Mouse (Mus musculus) layer of hippocampus, postnatal 14 days (tissue): ENCODE results near the gene Lactb. TPM values are rescaled to one million over a fixed set of nuclear protein-coding genes. Genes with fewer than 3 reads are reported as not detected.
A peak's percentile ranks its signal among the peaks of the same experiment; 100 is the strongest.

Experiments used
- DNase-seq, 2 experiments: peaks; one replicate each; pipeline ENCODE4 v3.0.0; 2021 to 2022; ENCODE audit warnings: low spot score in 2 of 2, mixed read lengths in 1 of 2
- total RNA-seq, 2 experiments: library from RNA; stranded (reverse); gene quantifications; 2 replicates each; pipeline ENCODE4 v1.2.3; 2021

The Lactb gene
- total RNA-seq, 2 experiments from 2014 or later: 15.2 to 18.0 TPM

DNA sequence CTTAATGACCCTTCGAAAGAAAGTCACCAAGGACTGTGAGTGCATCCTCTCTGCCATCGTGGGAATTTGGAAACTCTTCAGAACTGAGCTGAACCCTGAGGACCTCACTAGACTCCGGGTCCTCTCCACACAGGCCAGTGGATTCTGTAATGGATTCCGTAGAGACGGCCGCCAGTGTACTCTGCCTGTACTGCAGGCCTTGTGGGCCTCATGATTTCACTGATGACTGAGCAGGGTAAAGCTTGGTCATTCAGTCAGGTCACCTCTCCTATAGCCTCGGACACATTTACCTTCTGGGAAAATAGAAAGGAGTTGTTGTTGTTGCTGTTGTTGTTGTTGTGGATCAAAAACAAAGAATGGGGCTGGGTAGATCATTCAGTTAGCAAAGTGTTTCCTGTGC, 6.8 kb upstream of the Lactb start:
- no peak for DNase-seq

DNA sequence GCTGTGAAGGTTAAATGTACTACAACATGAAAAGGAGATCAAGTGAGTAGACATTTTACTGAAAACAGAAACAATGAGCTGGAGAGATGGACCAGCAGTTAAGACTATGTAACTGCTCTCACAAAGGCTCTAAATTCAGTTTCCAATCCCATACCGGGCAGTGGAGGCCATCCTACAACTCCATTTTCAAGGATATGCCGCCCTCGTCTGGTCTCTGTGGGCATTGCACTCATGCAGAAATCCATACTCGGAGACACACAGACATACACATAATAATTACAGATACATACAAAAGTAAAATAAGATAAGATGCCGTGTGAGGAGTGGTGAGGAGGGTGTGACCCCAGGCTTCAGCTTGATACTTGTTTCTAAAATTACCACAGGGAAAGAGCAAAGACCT, 5.2 kb upstream of the Lactb start:
- peak; percentile 65 to 77 for DNase-seq

DNA sequence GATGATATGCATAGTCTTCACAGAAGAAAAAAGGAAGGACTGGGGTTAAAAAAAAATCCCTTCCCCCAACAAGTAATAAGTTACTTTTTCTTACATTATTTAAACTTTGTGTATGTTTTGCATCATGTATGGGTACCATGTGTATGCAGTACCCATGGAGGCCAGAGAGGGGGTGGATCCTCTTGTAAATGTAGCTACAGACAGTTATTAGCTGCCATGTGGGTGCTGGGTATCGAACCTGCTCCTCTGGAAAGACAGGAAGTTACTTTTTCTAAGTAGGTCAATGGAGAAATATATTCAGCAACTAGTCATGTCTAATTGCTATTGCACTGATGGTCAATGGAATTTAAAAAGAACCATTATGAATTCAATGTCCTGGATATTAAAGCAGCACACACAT, 3.2 kb upstream of the Lactb start:
- no peak for DNase-seq

DNA sequence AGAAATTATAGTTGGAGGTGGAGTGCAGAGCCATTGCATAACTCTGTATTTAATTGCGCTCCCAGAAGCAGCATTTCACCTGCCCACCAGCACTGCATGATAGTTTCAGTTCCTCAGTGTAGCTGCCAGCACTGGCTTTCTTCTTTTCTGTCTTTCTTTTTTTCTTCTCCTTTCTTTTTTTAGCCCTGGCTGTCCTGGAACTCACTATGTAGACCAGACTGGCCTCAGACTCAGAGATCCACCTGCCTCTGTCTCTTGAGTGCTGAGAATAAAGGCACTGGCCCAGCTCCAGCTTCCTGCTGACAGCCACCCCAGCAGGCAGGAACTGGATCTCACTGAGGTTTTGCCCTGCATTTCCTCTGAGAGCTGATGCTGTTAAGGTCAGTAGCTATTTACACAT, 2.7 kb upstream of the Lactb start:
- DNase-seq: peak in 1 of 2 experiments; percentile 30

DNA sequence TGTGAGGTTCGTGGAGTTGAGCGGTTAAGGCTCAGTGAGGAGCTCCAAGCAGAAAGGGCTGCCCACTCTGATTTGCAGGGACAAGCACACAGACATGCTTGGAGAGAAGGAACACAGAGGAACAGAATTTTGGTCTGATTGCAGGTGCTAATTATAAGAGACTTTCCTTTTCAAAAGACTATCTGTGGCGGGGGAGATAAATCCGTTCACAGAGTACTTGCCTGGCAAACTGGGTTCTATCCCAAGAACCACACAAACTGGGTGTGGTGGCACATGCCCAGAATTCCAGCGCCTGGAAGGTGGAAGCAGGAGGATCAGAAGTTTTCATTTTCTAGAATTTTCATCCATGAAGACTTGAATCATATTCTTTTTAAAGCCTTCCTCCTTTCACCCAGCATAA, 1.8 kb upstream of the Lactb start:
- DNase-seq: no peak

DNA sequence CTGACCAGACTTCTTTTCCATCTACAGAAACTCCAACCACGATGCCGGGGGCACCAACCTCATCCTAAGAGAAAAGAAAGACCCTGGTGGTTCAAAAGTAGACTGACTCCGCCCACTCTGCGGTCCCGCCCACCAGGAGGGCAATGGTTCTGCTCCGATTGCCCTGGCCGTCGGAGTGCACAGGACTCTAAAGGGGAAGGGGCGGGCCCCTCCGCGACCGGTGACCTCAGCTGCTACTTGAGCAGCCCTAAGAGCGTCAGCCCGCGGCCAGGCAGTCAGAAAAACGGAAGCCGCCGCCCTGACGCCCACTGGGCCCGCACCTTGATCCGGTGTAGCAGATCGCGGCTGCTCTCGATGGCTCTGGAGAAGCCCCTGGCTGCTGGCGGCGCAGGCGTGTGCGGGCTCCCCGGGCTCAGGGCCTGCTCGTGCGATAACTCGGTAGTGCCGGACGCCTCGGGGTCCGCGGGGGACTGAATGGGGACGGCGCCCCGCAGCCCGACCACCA, 511 bp downstream of the Lactb start:
- DNase-seq: peak; percentile 45 to 62

DNA sequence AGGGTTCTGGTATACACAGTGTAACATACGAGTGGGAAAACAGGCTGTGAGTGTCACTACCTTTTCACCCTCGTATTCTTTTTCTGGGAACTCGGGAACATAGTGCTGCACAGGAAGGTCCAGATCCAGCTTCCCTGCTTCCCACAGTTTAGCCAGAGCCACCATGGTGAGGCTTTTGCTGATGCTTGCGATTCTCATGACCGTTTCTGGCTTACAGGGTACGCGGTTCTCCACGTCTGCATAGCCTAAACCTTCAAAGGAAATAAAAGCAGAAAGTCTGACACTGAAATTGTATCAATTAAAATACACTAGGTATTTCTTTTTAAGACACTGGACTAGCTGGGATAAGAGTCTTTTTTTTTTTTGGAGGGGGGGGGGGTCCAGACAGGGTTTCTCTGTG, 4.2 kb downstream of the Lactb start:
- no peak for DNase-seq

DNA sequence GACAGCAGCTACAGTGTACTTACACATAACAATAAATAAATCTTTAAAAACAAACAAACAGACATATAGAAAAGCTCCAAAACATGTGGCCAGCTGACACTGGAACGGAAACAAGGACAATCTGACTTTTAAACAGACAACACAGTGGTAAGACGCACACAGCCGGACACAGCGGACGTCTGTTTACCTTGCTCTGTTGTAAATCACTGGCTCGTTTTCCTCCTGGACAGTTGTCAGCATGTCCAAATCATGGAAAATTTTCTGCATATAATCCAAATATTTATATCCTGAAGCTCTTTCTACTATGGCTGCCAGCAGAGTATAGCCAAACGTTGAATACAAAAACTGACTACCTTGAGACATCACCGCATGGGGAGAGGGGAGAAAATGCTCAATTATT, 7.8 kb downstream of the Lactb start:
- no peak for DNase-seq

DNA sequence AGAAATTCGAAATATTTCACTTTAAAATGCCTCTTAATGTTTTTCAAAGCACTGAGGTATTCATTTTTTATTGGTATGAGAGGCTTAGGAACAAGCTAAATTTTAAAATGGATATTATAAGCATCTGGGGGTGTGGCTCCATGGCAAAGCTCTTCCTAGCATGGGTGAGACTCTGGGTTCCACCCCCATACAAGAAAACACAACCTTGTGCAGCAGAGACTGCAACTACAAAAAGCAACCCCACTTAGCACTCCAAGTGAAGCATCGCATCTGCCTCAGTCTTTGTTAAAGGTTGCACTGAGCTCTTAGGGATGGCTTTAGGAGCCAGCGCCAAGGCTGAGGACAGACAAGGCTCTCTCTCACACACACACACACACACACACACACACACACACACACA, 13.8 kb downstream of the Lactb start:
- DNase-seq: no peak

DNA sequence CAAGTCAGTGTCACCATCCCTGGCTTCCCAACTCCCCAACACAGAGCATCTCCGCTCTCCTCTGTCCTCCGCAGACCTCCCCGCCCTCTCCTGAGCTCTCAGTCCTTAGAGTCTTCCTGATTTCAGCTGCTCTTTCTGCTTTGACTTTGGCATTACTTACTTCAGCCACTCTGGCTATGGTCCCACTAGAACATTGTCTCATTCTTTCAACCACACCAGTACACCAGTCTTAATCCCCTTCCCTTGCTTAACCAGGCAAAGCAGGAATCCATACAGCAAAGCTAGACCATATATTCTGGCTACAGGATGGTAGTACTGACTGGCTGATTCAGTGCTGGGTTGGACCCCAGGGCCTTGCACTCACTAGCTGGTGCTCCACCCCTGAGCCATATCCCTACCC, 17.8 kb downstream of the Lactb start:
- DNase-seq: no peak

DNA sequence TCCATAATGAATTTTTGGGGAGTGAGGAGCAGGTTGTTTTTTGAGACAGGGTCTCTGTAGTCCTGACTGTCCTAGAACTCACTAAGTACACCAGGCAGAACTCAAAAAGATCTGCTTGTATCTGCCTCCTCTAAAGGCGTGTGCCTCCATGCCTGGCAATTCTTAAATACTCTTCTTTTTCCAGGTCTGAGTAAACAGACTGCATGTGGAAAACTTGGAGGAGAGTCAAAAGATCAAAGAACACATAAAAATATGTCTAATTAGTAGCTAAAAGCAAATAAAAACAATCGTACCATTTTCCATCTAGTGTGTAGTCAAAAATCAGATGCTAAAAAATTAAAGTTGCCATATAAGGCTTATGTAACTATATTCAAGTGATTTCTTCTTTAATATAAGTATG, 22.4 kb downstream of the Lactb start:
- no peak for DNase-seq

DNA sequence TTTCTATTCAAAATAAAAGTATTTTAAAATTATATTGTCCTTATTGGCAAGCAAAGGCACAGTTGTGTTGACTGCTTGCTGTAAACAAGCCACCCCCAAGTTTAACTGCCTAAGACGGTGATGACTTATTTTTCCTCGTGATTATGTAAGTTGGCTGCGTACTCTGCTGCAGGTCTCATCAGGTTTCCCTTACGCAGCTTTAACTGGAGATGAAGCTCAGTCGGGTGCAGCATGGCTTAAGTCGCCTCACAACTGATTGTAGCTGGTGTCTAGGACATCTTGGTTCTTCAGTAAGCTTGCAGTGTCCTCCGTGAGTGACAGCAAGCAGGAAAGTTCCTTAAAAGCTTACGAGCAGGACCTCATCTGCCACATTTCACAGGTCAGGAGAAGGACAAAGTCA, 23.0 kb downstream of the Lactb start:
- no peak for DNase-seq

DNA sequence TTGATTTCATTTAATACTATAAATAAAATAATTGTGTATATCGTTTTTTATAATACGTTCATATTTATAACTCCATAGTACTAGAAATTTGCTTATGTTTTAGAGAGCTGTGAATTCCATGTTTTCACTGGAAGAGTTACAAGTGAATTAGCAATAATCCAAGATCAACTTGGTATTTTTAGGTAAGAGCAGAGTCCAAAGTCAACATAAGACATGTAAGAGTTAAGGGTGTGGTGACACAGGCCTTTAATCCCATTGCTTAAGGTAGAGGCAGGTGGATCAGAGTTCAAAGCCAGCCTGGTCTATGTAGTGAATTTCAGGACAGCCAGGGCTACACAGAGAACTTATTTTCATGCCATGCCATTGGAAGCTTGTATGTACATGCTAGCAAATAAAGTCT, 26.7 kb downstream of the Lactb start:
- DNase-seq: no peak

DNA sequence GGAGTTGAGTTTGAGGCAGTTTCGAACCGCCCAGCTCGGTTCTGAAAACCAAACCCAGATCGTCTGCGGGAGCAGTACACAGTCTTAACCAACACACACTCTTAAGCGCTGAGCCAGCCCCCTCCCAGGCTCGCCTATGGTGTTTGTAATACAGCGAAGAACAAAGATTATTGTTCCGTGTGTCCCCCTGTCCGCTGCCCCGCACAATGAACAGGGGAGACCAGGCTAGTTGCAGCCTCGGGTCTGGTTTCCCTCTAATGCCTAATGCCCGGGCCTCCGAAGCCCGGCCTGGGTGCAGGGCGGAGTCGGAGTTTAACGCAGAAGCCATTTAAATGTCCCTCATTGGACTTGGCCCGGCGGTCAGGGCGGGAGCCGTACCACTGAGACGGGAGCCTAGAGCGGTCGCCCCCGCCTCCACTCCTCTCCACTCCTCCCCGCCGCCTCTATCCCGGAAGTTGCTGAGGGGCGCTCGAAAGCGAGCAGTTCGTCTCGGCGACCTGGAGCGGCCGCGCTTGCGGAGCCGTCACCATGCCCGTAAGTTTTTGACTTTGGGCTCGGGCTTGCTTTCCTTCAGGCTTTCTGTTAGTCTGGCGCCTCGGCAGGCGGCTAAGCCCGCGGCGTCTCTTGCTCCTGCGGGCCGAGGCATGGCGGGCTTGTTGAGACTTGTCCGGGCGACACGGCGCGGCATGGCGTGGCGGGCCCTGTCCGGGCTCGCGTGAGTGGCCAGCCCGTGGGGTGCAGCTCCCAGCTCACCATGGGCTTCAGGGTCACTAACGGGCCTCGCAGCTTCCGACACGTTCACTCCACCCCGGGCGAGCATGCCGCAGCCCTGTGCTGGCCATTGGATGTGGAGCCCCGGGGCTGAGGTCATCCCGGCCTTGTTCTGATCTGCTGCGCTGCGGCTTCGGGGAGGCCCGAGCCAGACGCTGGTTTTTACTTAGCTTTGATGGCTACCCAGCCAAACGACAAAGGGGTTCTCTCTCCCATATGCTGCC, 29.3 kb downstream of the Lactb start, which contains the start of gene Rps27l:
TSS of gene Rps27l (plus strand) at position 440 of the 995 bp plus-strand sequence.
- peak; percentile 86 to 92 for DNase-seq

DNA sequence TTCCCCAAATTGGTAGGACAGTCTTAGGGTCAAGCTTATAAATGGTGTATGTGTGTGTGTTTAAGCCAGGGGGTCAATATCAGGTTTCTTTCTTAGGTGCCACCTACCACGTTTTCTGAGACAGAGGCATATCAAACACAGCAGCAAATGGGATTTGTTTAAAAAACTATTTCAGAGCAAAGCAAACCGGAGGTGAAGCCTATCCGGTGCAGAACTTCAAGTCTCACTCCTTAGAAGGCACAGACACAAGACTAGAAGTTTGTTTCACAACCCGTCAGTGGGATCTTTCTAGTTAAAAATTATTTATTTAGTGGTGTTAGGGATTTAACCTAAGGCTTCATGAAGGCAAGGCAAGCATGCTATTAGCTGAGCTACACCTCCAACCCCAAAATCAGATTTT, 30.1 kb downstream of the Lactb start:
- DNase-seq: no peak

DNA sequence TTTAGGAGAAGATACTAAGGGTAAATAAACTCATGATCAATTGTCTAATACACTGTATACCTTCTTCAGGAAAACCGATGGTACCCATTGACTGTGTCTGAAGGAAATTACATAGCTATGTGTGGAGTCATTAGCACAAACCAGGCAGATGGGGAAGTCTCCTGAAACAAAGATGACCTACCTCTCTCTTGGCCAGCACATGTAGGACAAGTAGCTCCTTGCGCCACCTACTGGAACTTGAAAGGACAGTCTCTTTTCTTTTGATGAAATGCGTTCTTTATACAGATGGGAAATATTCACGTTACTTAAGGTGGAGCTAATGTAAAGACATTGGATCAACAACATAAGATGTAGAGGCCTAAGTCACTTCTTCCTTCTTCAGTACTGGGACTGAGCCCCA, 36.4 kb downstream of the Lactb start:
- peak in 1 of 2 experiments; percentile 60 for DNase-seq

DNA sequence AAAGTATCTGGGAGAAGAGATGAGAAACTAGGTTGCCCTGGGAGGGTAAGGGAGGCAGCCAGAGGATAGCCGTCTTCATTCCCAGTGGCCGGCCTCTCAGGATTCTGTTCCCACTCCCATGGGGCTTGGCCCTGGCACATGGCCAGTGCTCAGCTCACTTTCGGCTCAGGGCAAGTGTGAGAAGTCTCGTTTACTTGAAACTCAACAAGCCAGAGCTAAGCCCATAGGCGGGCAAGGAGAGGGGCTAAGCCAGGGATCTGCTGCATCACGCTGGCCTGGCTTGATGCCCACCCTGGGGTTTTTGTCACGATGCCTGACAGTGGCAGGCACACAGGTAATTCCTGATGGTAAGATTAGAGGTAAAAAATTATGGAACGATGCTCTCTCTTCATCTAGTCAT, 37.8 kb downstream of the Lactb start:
- no peak for DNase-seq

DNA sequence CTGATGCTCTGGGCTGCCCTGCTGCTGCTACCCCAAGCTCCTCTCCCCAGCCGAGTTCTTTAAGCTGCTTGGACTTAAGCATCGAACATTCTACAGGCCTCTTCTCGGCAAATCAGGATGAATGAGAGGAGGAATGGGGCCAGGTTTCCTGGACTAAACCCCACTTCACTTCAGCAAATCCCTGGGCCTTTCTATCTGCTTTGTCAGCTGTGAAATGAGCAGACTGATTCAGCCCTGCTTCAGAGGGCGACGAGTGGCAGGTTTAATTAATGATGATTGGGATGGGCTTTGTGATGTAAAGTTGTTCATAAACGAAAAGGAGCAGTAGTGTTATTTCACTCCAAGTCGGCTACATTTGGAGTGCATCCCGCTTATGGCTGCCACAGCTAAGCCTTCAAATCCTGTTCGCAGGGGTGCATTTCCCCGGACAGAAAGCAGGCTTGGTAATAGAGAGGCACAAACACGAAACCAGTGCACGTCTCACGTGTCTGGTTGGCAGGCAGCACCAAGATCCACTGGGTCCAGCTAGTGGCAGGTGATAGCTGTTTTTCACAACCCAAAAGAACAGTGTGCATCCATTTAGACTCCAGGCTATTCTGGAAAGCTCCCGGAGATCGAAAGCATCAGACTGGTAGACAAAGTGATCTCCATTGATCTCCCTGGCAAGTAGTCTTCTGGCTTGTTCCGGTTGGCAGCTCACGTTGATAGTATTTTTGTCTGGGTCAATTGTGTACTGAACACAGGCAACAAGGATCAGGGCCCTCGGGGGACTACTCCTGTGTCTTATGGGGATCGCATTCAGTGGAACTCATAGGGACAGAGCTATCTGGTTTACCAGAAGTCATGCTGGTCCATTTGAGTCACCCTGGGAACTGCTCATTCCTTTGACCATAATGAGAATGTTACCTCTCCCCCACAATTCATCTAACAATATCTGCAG, 41.1 kb downstream of the Lactb start:
- no peak for DNase-seq

DNA sequence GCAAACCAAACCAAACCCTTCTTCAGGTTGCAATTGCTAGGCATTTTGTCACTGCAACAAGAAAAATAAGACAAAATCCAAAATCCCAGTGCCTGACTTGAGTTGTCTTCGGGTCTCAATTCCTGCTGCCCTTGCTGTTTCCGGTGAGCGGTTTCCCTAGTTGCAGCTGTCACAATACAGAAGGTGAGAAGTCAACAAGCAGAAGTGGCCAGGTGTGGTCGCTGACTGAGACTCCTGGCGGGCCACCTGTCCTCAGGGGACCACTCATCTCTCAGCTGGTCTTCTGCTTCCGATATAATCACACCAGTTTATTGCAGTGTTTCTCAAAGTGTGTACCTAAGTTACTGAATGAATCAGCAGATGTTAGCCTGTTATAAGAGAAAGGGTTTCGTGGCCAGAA, 44.9 kb downstream of the Lactb start:
- no peak for DNase-seq

DNA sequence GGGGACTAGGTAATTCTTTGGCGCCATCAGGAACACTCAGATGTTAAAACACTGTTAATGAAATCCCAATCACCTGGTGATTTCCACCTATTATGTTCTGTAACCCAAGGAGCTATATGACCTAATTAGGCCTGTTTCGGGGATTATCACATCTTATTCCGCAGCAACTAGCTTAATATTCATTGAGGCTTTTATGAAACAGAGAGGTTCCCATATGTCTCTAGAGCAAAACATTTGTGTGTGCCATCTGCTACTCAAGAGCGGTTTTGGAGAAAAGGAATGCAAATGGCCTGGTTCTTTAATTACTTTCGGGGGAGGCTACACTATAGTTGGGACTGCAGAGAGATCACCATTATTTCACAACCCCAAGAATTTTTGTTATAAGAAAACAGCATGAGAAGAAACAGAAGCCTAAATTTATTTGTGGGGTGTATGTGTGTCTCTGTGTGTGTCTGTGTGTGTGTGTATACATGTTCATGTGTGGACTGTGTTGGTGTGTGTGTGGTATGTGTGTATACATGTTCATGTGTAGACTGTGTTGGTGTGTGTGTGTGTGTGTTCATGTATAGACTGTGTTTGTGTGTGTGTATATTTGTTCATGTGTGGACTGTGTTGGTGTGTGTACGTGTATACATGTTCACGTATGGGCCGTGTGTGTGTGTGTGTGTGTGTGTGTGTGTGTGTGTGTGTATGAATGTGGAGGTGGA, 47.4 kb downstream of the Lactb start:
- DNase-seq: peak in 1 of 2 experiments; percentile 72

DNA sequence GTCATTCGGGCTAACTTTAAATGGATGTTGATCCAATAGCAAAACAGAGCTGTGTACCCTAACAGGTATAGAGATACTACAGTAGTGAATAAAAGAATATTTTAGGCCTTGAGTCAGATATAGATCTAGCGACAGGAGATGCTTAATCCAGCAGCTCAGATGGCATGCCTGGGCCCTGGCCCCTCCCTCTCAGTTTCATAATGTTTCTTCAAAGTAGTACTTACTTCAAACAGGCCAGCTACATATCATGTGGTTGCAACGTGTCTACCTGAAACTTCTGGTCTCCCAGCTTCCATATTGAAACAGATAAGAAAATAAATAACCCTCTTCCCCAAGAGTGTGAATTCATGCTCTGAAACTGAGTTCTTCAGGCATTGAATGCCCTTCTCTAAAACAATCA, 49.4 kb downstream of the Lactb start:
- DNase-seq: no peak
